Comparison of ENCODE assay signal across 26 mouse cellular contexts in the genomic region with DNA sequence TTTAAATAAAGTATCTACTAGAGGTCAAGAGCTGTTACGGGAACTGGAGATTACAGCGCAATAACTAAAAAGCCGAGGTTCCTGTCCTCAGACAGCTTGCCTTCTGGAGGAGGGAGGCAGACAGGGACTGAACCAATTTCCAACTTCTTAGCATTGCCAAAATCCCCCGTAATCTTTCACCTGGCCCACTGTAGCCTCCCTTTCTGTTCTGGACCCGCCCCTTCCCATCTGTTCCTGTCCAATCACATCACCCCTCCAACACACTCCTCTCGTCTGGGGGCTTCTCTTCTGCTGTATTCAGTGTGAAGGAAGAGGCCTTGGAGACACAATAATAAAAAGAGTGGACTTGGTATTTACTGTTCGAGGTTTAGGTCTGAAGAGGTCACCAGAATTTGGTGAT. TPM values are rescaled to one million over a fixed set of nuclear protein-coding genes. Genes with fewer than 3 reads are reported as not detected.
DNase-seq lines count a peak whose midpoint lies in the region; ATAC-seq and TF ChIP-seq lines count a peak whose summit lies in the region.
"Had no signal": no experiment of that assay in that cellular context is flagged by ENCODE, and none has a peak within 500 bp of the region (broad histone marks: within the 10 kb centered on the region; RNA-seq: fewer than 3 reads in every experiment).

No protein-coding gene starts in this region.

- H3K9me3 ChIP-seq in heart, embryonic 13.5 days: no peaks in the 10 kb centered on the region
- H3K9me3 ChIP-seq in liver, embryonic 13.5 days (replicated peaks): no peaks in the 10 kb centered on the region
- no peaks in the 10 kb centered on the region for H3K9me3 ChIP-seq in liver, embryonic 12.5 days (replicated peaks)
- H3K9me3 ChIP-seq: forebrain, embryonic 13.5 days; hindbrain, embryonic 13.5 days; limb, embryonic 10.5 days; limb, embryonic 15.5 days had no signal

- TF ChIP-seq EP300 in heart, adult 2 months (IDR thresholded peaks at IDR 0.05; ENCODE audit: insufficient read depth, low read depth, low read length): no peak

- peak overlapping the region; percentile 77 for H3K27ac ChIP-seq in heart, embryonic 13.5 days (replicated peaks)
- H3K27ac ChIP-seq in heart, adult 2 months: no peak overlapping the region; the same call in 1 of the 2 replicates
- 0 out of 2 replicates have a peak overlapping the region, but pooled peaks have one; percentile 1 for H3K27ac ChIP-seq in liver, embryonic 13.5 days
- H3K27ac ChIP-seq in liver, embryonic 12.5 days: no peak overlapping the region
- peak overlapping the region; percentile 81 for H3K27ac ChIP-seq in thymus, adult 2 months (ENCODE audit: control insufficient read depth, insufficient read depth, low read length)
- H3K27ac ChIP-seq: forebrain, embryonic 13.5 days; hindbrain, embryonic 13.5 days; kidney, postnatal 0 days; limb, embryonic 10.5 days; limb, embryonic 15.5 days; macrophage had no signal

- intact Hi-C loops in heart, adult 2 months (cut with DNase I): no loop called here

- no peaks in the 10 kb centered on the region for H3K27me3 ChIP-seq in heart, embryonic 13.5 days (replicated peaks)
- H3K27me3 ChIP-seq in heart, adult 2 months (ENCODE audit: control insufficient read depth, insufficient read depth, low read length): no peaks in the 10 kb centered on the region
- H3K27me3 ChIP-seq in liver, embryonic 13.5 days: no peaks in the 10 kb centered on the region
- no peaks in the 10 kb centered on the region for H3K27me3 ChIP-seq in liver, embryonic 12.5 days (replicated peaks)
- H3K27me3 ChIP-seq in thymus, adult 2 months (ENCODE audit: control insufficient read depth, insufficient read depth, low read length): no peaks in the 10 kb centered on the region
- H3K27me3 ChIP-seq: forebrain, embryonic 13.5 days; hindbrain, embryonic 13.5 days; limb, embryonic 15.5 days had no signal

- H3K4me2 ChIP-seq in heart, embryonic 13.5 days: no peak overlapping the region
- H3K4me2 ChIP-seq in liver, embryonic 13.5 days: no peak overlapping the region
- H3K4me2 ChIP-seq in liver, embryonic 12.5 days: no peak overlapping the region
- H3K4me2 ChIP-seq: forebrain, embryonic 13.5 days; hindbrain, embryonic 13.5 days; limb, embryonic 15.5 days had no signal

- no peak overlapping the region for H3K4me3 ChIP-seq in heart, embryonic 13.5 days
- no peak overlapping the region for H3K4me3 ChIP-seq in heart, adult 2 months
- H3K4me3 ChIP-seq in liver, embryonic 13.5 days (replicated peaks): no peak overlapping the region
- no peak overlapping the region for H3K4me3 ChIP-seq in liver, embryonic 12.5 days
- no peak overlapping the region for H3K4me3 ChIP-seq in thymus, adult 2 months (ENCODE audit: control insufficient read depth, insufficient read depth, low read length)
- H3K4me3 ChIP-seq: forebrain, embryonic 13.5 days; hindbrain, embryonic 13.5 days; limb, embryonic 10.5 days; limb, embryonic 15.5 days had no signal

- peaks cover 23% of the 10 kb centered on the region for H3K4me1 ChIP-seq in heart, embryonic 13.5 days
- peaks cover 8% of the 10 kb centered on the region for H3K4me1 ChIP-seq in heart, adult 2 months (ENCODE audit: control insufficient read depth, insufficient read depth, low read length)
- H3K4me1 ChIP-seq in liver, embryonic 13.5 days (replicated peaks): peaks cover 46% of the 10 kb centered on the region
- H3K4me1 ChIP-seq in liver, embryonic 12.5 days: peaks cover 30% of the 10 kb centered on the region
- peaks cover 40% of the 10 kb centered on the region for H3K4me1 ChIP-seq in thymus, adult 2 months (replicated peaks; ENCODE audit: control insufficient read depth, insufficient read depth, low read length)
- H3K4me1 ChIP-seq: forebrain, embryonic 13.5 days; hindbrain, embryonic 13.5 days; limb, embryonic 15.5 days had no signal

- no peak overlapping the region for H3K9ac ChIP-seq in heart, embryonic 13.5 days
- no peak overlapping the region for H3K9ac ChIP-seq in heart, adult 2 months (ENCODE audit: low read depth, low read length)
- H3K9ac ChIP-seq in liver, embryonic 13.5 days: no peak overlapping the region
- H3K9ac ChIP-seq in liver, embryonic 12.5 days: no peak overlapping the region
- H3K9ac ChIP-seq: forebrain, embryonic 13.5 days; hindbrain, embryonic 13.5 days; limb, embryonic 15.5 days had no signal

- H3K79me2 ChIP-seq in heart, adult 2 months (replicated peaks; ENCODE audit: control insufficient read depth, insufficient read depth, low read length): no peaks in the 10 kb centered on the region

- WGBS in heart, embryonic 13.5 days: 64% methylated on average over 7 of the region's 7 CpGs
- 77% methylated on average over 7 of the region's 7 CpGs for WGBS in heart, adult 2 months
- WGBS in liver, embryonic 13.5 days (ENCODE audit: insufficient replicate concordance): 53% methylated on average over 7 of the region's 7 CpGs
- 65% methylated on average over 7 of the region's 7 CpGs for WGBS in liver, embryonic 12.5 days (ENCODE audit: insufficient replicate concordance)
- 35% methylated on average over 7 of the region's 7 CpGs for WGBS in thymus, adult 2 months

- TF ChIP-seq CTCF in heart, adult 2 months (IDR thresholded peaks at IDR 0.05): no peak
- no peak for TF ChIP-seq CTCF in thymus, adult 2 months (IDR thresholded peaks at IDR 0.05; ENCODE audit: borderline replicate concordance, control insufficient read depth, extremely low read depth, insufficient read depth, low read length, poor library complexity)

- ATAC-seq in heart, embryonic 13.5 days (ENCODE audit: extremely low read depth, insufficient number of reproducible peaks, low FRiP score, low TSS enrichment): no peak
- ATAC-seq in liver, embryonic 13.5 days (ENCODE audit: low read depth): no peak
- ATAC-seq in liver, embryonic 12.5 days: no peak
- ATAC-seq: forebrain, embryonic 13.5 days; intestine, embryonic 16.5 days; lung, postnatal 0 days; midbrain, embryonic 16.5 days had no signal

- no peak for DNase-seq in heart, adult 2 months
- no peak for DNase-seq in liver, embryonic 13.5 days
- peak; percentile 65 for DNase-seq in thymus, adult 2 months
- peak; percentile 70 for DNase-seq in thymus, postnatal 25 days
- DNase-seq in ovary, postnatal 10 days (ENCODE audit: low spot score): no peak
- no peak for DNase-seq in urinary bladder, adult 2 months (ENCODE audit: low spot score)
- DNase-seq: adrenal gland, postnatal 14 days; cerebellum, adult 11 months; cerebellum, adult 9-10 months; cerebellum, postnatal 36 days; gastrocnemius, postnatal 10 days; heart, postnatal 4 days; kidney, adult 8-10 months; layer of hippocampus, adult 9-11 months; right cerebral cortex, postnatal 4 days had no signal

- no peak for TF ChIP-seq POLR2A in heart, adult 2 months (IDR thresholded peaks at IDR 0.05; ENCODE audit: insufficient read depth, low read depth, low read length)
- TF ChIP-seq POLR2A in thymus, adult 2 months (IDR thresholded peaks at IDR 0.05; ENCODE audit: control insufficient read depth, extremely low read depth, insufficient read depth, low read length, poor library complexity): no peak

- H3K36me3 ChIP-seq in heart, embryonic 13.5 days: no peaks in the 10 kb centered on the region
- no peaks in the 10 kb centered on the region for H3K36me3 ChIP-seq in heart, adult 2 months (ENCODE audit: control insufficient read depth, insufficient read depth, low read length)
- no peaks in the 10 kb centered on the region for H3K36me3 ChIP-seq in liver, embryonic 13.5 days
- no peaks in the 10 kb centered on the region for H3K36me3 ChIP-seq in liver, embryonic 12.5 days
- no peaks in the 10 kb centered on the region for H3K36me3 ChIP-seq in thymus, adult 2 months (ENCODE audit: control insufficient read depth, insufficient read depth, low read length)
- H3K36me3 ChIP-seq: hindbrain, embryonic 13.5 days; limb, embryonic 10.5 days; limb, embryonic 15.5 days had no signal

RNA-seq across cellular contexts. Expression of gene Dtl, which starts 55.1 kb away (rescaled TPM):
- polyA plus RNA-seq in heart, embryonic 13.5 days (2015; fragmentation: Nextera tagmentation; extraction: Ambion mirVana): 29.3 and 31.2 TPM in 2 replicates
- total RNA-seq in heart, adult 2 months (2021): under 1 TPM; 0.16 to 0.27 TPM
- 0.06 and 0.29 TPM in 2 replicates for polyA plus RNA-seq in heart, adult 2 months (2012; rRNA removed)
- 36.6 and 43.0 TPM in 2 replicates for polyA plus RNA-seq in liver, embryonic 13.5 days (2015; fragmentation: Nextera tagmentation; extraction: Ambion mirVana)
- polyA plus RNA-seq in liver, embryonic 12.5 days (2016; fragmentation: Nextera tagmentation; extraction: Ambion mirVana): 59.6 and 60.2 TPM in 2 replicates
- 13.7 and 20.2 TPM in 2 replicates for polyA plus RNA-seq in thymus, adult 2 months (2012; rRNA removed)
- 0.72 and 1.0 TPM in 2 replicates for polyA plus RNA-seq in urinary bladder, adult 2 months (2012; rRNA removed)

RNA-seq across cellular contexts. Expression of gene Ints7, which starts 55.2 kb away (rescaled TPM):
- 34.1 and 37.2 TPM in 2 replicates for polyA plus RNA-seq in heart, embryonic 13.5 days (2015; fragmentation: Nextera tagmentation; extraction: Ambion mirVana)
- 10 to 100 TPM in 1 of 2 experiments, 1 to 10 TPM in 1; 9.5 to 11.2 TPM for total RNA-seq in heart, adult 2 months (2021)
- 16.3 and 22.3 TPM in 2 replicates for polyA plus RNA-seq in heart, adult 2 months (2012; rRNA removed)
- 25.0 and 30.3 TPM in 2 replicates for polyA plus RNA-seq in liver, embryonic 13.5 days (2015; fragmentation: Nextera tagmentation; extraction: Ambion mirVana)
- polyA plus RNA-seq in liver, embryonic 12.5 days (2016; fragmentation: Nextera tagmentation; extraction: Ambion mirVana): 39.5 and 41.3 TPM in 2 replicates
- polyA plus RNA-seq in thymus, adult 2 months (2012; rRNA removed): 62.2 and 71.0 TPM in 2 replicates
- polyA plus RNA-seq in urinary bladder, adult 2 months (2012; rRNA removed): 22.1 and 24.1 TPM in 2 replicates

Comparison
In these comparisons a context has a peak if more than half of its experiments do, and no peak if none do; other contexts are left out.
1. H3K27ac ChIP-seq: peak in heart, embryonic 13.5 days (single experiment), liver, embryonic 13.5 days (single experiment) and thymus, adult 2 months (single experiment); none in heart, adult 2 months (single experiment) and liver, embryonic 12.5 days (single experiment).
2. DNase-seq: peak in thymus, adult 2 months (single experiment) and thymus, postnatal 25 days (single experiment); none in heart, adult 2 months (0 of 2), liver, embryonic 13.5 days (single experiment), ovary, postnatal 10 days (single experiment) and urinary bladder, adult 2 months (single experiment).